Mouse (Mus musculus) heart, embryonic 12.5 days (tissue): ENCODE data around the gene Mpp4. TPM values are rescaled to one million over a fixed set of nuclear protein-coding genes. Genes with fewer than 3 reads are reported as not detected.

ENCODE experiments used
- ATAC-seq: fragments of 200-750 bp; cut with Nextera tagmentation; 2 replicates; pipeline ENCODE4 v1.8.0; 2017; ENCODE audit warnings: moderate TSS enrichment, moderate library complexity; ENCODE audit not compliant: insufficient number of reproducible peaks, low FRiP score
- H3K27ac ChIP-seq: fragments of 300-500 bp; sonication (generic); 2 replicates; pipeline ENCODE4 v1.5.1; 2016; ENCODE audit warnings: mild to moderate bottlenecking, moderate library complexity; ENCODE audit not compliant: poor library complexity, severe bottlenecking
- H3K27me3 ChIP-seq: fragments of 300-500 bp; sonication (generic); replicated peaks from 2 replicates; pipeline ENCODE4 v1.6.1; 2016; ENCODE audit warnings: mild to moderate bottlenecking, moderate library complexity
- H3K36me3 ChIP-seq: fragments of 300-500 bp; sonication (generic); 2 replicates; pipeline ENCODE4 v1.6.1; 2016; ENCODE audit warnings: mild to moderate bottlenecking, moderate library complexity
- H3K4me1 ChIP-seq: fragments of 300-500 bp; sonication (generic); replicated peaks from 2 replicates; pipeline ENCODE4 v1.6.1; 2016; ENCODE audit warnings: mild to moderate bottlenecking
- H3K4me2 ChIP-seq: fragments of 300-500 bp; sonication (generic); 2 replicates; pipeline ENCODE4 v1.6.1; 2016; ENCODE audit warnings: mild to moderate bottlenecking, moderate library complexity
- H3K4me3 ChIP-seq: fragments of 300-500 bp; sonication (generic); 2 replicates; pipeline ENCODE4 v1.5.1; 2016; ENCODE audit warnings: mild to moderate bottlenecking
- H3K9ac ChIP-seq: fragments of 300-500 bp; sonication (generic); 2 replicates; pipeline ENCODE4 v1.6.1; 2016; ENCODE audit warnings: mild to moderate bottlenecking, moderate library complexity
- H3K9me3 ChIP-seq: fragments of 300-500 bp; sonication (generic); replicated peaks from 2 replicates; pipeline ENCODE4 v1.6.1; 2016; ENCODE audit warnings: mild to moderate bottlenecking, moderate library complexity
- whole genome bisulfite sequencing: fragments of 180-500 bp; shearing (Covaris S2); methylation state at CpG from one replicate; pipeline ENCODE4 v1.1.7; 2016; 5-methylcytosine and 5-hydroxymethylcytosine counted together
- polyA plus RNA-seq: library from polyadenylated mRNA; unstranded; fragments of >200 nt; fragmentation: Nextera tagmentation; extraction: Ambion mirVana; gene quantifications from 2 replicates; pipeline ENCODE4 v1.2.1, GENCODE M21; 2016

The Mpp4 gene
- polyA plus RNA-seq, 1 experiment from 2014 or later: 0.29 TPM

GRCm38 (mm10) chr1:59167654-59168425, 4.7 kb upstream of the Mpp4 start:
- Histone ChIP-seq H3K9ac (no peak overlapping the region), H3K27me3 (no peaks in the 10 kb centered on the region), H3K4me1 (peaks cover 9% of the 10 kb centered on the region), H3K9me3 (no peaks in the 10 kb centered on the region), H3K36me3 (peaks cover 49% of the 10 kb centered on the region), H3K4me2 (no peak overlapping the region), H3K4me3 (no peak overlapping the region), H3K27ac (no peak overlapping the region)
- ATAC-seq: no peak
- WGBS: 58% methylated on average over 4 of the region's 4 CpGs

GRCm38 (mm10) chr1:59166232-59166905, 3.2 kb upstream of the Mpp4 start:
- no peak overlapping the region for H3K4me3 ChIP-seq
- no peaks in the 10 kb centered on the region for H3K4me1 ChIP-seq
- ATAC-seq: no peak
- H3K36me3 ChIP-seq: peaks cover 46% of the 10 kb centered on the region
- no peaks in the 10 kb centered on the region for H3K27me3 ChIP-seq
- no peak overlapping the region for H3K4me2 ChIP-seq
- 82% methylated on average over 9 of the region's 9 CpGs for WGBS
- H3K9ac ChIP-seq: no peak overlapping the region
- no peaks in the 10 kb centered on the region for H3K9me3 ChIP-seq
- H3K27ac ChIP-seq: no peak overlapping the region

GRCm38 (mm10) chr1:59163918-59164317, 729 bp upstream of the Mpp4 start:
- no peaks in the 10 kb centered on the region for H3K9me3 ChIP-seq
- peaks cover 37% of the 10 kb centered on the region for H3K36me3 ChIP-seq
- no peaks in the 10 kb centered on the region for H3K4me1 ChIP-seq
- H3K27me3 ChIP-seq: no peaks in the 10 kb centered on the region
- 63% methylated on average over 5 of the region's 5 CpGs for WGBS
- H3K4me2 ChIP-seq: no peak overlapping the region
- no peak overlapping the region for H3K27ac ChIP-seq
- H3K4me3 ChIP-seq: no peak overlapping the region
- no peak for ATAC-seq
- no peak overlapping the region for H3K9ac ChIP-seq

- H3K27me3 ChIP-seq: no peaks in the 10 kb centered on the region
- 76% methylated on average over 8 of the region's 8 CpGs for WGBS
- ATAC-seq: no peak
Observed at GRCm38 (mm10) chr1:59162309-59163024, 722 bp downstream of the Mpp4 start.

GRCm38 (mm10) chr1:59161396-59161795, 1.8 kb downstream of the Mpp4 start:
- Histone ChIP-seq H3K9me3 (no peaks in the 10 kb centered on the region), H3K4me1 (no peaks in the 10 kb centered on the region), H3K27me3 (no peaks in the 10 kb centered on the region), H3K27ac (no peak overlapping the region), H3K4me2 (no peak overlapping the region), H3K36me3 (peaks cover 27% of the 10 kb centered on the region), H3K9ac (no peak overlapping the region), H3K4me3 (no peak overlapping the region)
- no peak for ATAC-seq
- WGBS: 80% methylated on average over 6 of the region's 6 CpGs

More at GRCm38 (mm10) chr1:59162309-59163024, 722 bp downstream of the Mpp4 start:
- Histone ChIP-seq H3K9me3 (no peaks in the 10 kb centered on the region), H3K4me1 (no peaks in the 10 kb centered on the region), H3K4me3 (no peak overlapping the region), H3K4me2 (no peak overlapping the region), H3K36me3 (peaks cover 37% of the 10 kb centered on the region), H3K27ac (no peak overlapping the region), H3K9ac (no peak overlapping the region)

- Histone ChIP-seq H3K4me3 (no peak overlapping the region), H3K27me3 (no peaks in the 10 kb centered on the region), H3K9me3 (no peaks in the 10 kb centered on the region), H3K4me2 (no peak overlapping the region), H3K9ac (no peak overlapping the region), H3K36me3 (peaks cover 22% of the 10 kb centered on the region), H3K4me1 (no peaks in the 10 kb centered on the region), H3K27ac (no peak overlapping the region)
- 91% methylated on average over 6 of the region's 6 CpGs for WGBS
- no peak for ATAC-seq
Observed at GRCm38 (mm10) chr1:59160871-59161270, 2.3 kb downstream of the Mpp4 start.

GRCm38 (mm10) chr1:59159136-59159535, 4.1 kb downstream of the Mpp4 start:
- Histone ChIP-seq H3K9me3 (no peaks in the 10 kb centered on the region), H3K4me2 (no peak overlapping the region), H3K9ac (no peak overlapping the region), H3K4me3 (no peak overlapping the region), H3K36me3 (peaks cover 13% of the 10 kb centered on the region), H3K27ac (no peak overlapping the region), H3K27me3 (no peaks in the 10 kb centered on the region), H3K4me1 (no peaks in the 10 kb centered on the region)
- no peak for ATAC-seq
- 82% methylated on average over 3 of the region's 3 CpGs for WGBS

- no peak overlapping the region for H3K27ac ChIP-seq
- H3K4me2 ChIP-seq: no peak overlapping the region
- H3K9me3 ChIP-seq: no peaks in the 10 kb centered on the region
- 81% methylated on average over 7 of the region's 7 CpGs for WGBS
- no peak overlapping the region for H3K9ac ChIP-seq
- no peak for ATAC-seq
- peaks cover 7% of the 10 kb centered on the region for H3K36me3 ChIP-seq
- H3K4me1 ChIP-seq: no peaks in the 10 kb centered on the region
- H3K4me3 ChIP-seq: no peak overlapping the region
- no peaks in the 10 kb centered on the region for H3K27me3 ChIP-seq
Observed at GRCm38 (mm10) chr1:59158498-59158897, 4.7 kb downstream of the Mpp4 start.

- no peak for ATAC-seq
- Histone ChIP-seq H3K27me3 (no peaks in the 10 kb centered on the region), H3K9me3 (no peaks in the 10 kb centered on the region), H3K9ac (no peak overlapping the region), H3K4me1 (no peaks in the 10 kb centered on the region), H3K36me3 (peaks cover under 1% of the 10 kb centered on the region; the same call in 1 of the 2 replicates), H3K27ac (no peak overlapping the region), H3K4me3 (no peak overlapping the region), H3K4me2 (no peak overlapping the region)
- 86% methylated on average over 4 of the region's 4 CpGs for WGBS
Observed at GRCm38 (mm10) chr1:59157846-59158245, 5.3 kb downstream of the Mpp4 start.

- Histone ChIP-seq H3K36me3 (no peaks in the 10 kb centered on the region), H3K4me3 (no peak overlapping the region), H3K9ac (no peak overlapping the region), H3K9me3 (no peaks in the 10 kb centered on the region), H3K27ac (no peak overlapping the region), H3K4me1 (no peaks in the 10 kb centered on the region), H3K27me3 (no peaks in the 10 kb centered on the region), H3K4me2 (no peak overlapping the region)
- 80% methylated on average over 4 of the region's 4 CpGs for WGBS
- ATAC-seq: no peak
Observed at GRCm38 (mm10) chr1:59152346-59152745, 10.8 kb downstream of the Mpp4 start.

GRCm38 (mm10) chr1:59150542-59150941, 12.6 kb downstream of the Mpp4 start:
- H3K9ac ChIP-seq: no peak overlapping the region
- H3K4me2 ChIP-seq: no peak overlapping the region
- H3K36me3 ChIP-seq: no peaks in the 10 kb centered on the region
- 85% methylated on average over 5 of the region's 5 CpGs for WGBS
- no peaks in the 10 kb centered on the region for H3K27me3 ChIP-seq
- H3K27ac ChIP-seq: no peak overlapping the region
- ATAC-seq: no peak
- H3K4me1 ChIP-seq: no peaks in the 10 kb centered on the region
- H3K9me3 ChIP-seq: no peaks in the 10 kb centered on the region
- no peak overlapping the region for H3K4me3 ChIP-seq
